In the genomic region with DNA sequence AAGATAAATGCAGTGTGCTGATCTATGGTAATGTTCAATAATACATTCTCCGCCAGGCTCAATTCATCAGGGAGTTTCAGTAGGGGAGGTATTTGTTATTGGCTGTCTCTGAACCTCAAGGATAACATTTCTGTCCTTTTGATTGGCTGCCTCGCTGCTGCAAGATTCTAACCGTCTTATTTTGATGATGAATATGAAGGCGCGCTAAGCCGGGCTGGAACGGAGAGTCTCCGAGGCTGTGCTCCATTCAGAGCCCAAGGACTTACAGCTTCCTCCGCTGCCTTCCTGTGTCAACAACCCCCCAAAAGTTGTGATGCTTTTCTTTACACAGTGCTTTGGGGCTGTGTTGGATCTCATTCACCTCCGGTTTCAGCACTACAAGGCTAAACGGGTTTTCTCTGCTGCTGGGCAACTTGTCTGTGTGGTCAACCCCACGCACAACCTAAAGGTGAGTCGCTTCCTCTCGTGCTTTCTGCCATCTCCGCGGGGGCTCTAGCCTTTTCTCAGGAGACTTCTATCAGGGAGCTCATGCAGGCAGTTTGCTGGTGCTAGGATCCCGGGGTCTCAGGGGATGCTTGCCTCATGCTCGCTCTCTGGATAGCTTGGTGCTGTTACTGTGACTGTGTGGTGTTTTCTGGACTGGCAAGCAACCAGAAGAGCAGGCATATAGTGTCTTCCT, we compare ENCODE assay signal across 8 mouse cellular contexts. TPM values are rescaled to one million over a fixed set of nuclear protein-coding genes. Genes with fewer than 3 reads are reported as not detected.
A peak's percentile ranks its signal among the peaks of the same experiment; 100 is the strongest.
DNase-seq lines count a peak whose midpoint lies in the region; ATAC-seq and TF ChIP-seq lines count a peak whose summit lies in the region.

A gene (plus strand): TSS at position 240 of the 679 bp plus-strand sequence.

- ATAC-seq in embryonic facial prominence, embryonic 12.5 days (ENCODE audit: insufficient number of reproducible peaks, insufficient read depth, low FRiP score, low TSS enrichment): no peak
- peak; percentile 52 for ATAC-seq in hindbrain, postnatal 0 days
- no peak for ATAC-seq in liver, embryonic 13.5 days (ENCODE audit: low read depth)

- TF ChIP-seq CTCF in heart, adult 2 months (IDR thresholded peaks at IDR 0.05): no peak
- no peak for TF ChIP-seq CTCF in CH12.LX (conservative IDR thresholded peaks at IDR 0.05 in 1 of 2, IDR thresholded peaks at IDR 0.05 in 1 of 2; ENCODE audit: low read depth in 2 of 2, low read length in 2 of 2)
- TF ChIP-seq CTCF in hindbrain, postnatal 0 days (IDR thresholded peaks at IDR 0.05; ENCODE audit: low read depth): no peak

- in situ Hi-C loops in CH12.LX (cut with MboI; ENCODE audit: low pct_ligation_motif_present, low pct_unique_long_range_greater_than_20kb, low sequenced_read_pairs): no loop called here

- DNase-seq in heart, adult 2 months: no peak
- DNase-seq in heart, postnatal 25 days (ENCODE audit: low spot score): no peak
- no peak for DNase-seq in CH12.LX (ENCODE audit: extremely low read depth)
- peak; percentile 79 for DNase-seq in hindbrain, postnatal 0 days (ENCODE audit: low spot score)
- DNase-seq in liver, embryonic 13.5 days: no peak
- peak; percentile 69 to 74 for DNase-seq in right cerebral cortex, adult 2 months (ENCODE audit: low spot score in 2 of 2)
- no peak for DNase-seq in gastrocnemius, postnatal 14 days

- H3K4me2 ChIP-seq in CH12.LX (ENCODE audit: insufficient read depth, low read depth, poor library complexity, severe bottlenecking): peak within 1 kb of the TSS; percentile 58
- peak within 1 kb of the TSS; percentile 68 for H3K4me2 ChIP-seq in embryonic facial prominence, embryonic 12.5 days (replicated peaks)
- peak within 1 kb of the TSS; percentile 87 for H3K4me2 ChIP-seq in hindbrain, postnatal 0 days (ENCODE audit: low read depth, low read length)
- peak within 1 kb of the TSS; percentile 49 for H3K4me2 ChIP-seq in liver, embryonic 13.5 days

- 18% methylated on average over 18 of the region's 18 CpGs for WGBS in heart, adult 2 months
- 13% methylated on average over 18 of the region's 18 CpGs for WGBS in embryonic facial prominence, embryonic 12.5 days
- 5% methylated on average over 18 of the region's 18 CpGs for WGBS in hindbrain, postnatal 0 days
- WGBS in liver, embryonic 13.5 days (ENCODE audit: insufficient replicate concordance): 23% methylated on average over 18 of the region's 18 CpGs

- H3K36me3 ChIP-seq in heart, adult 2 months (ENCODE audit: control insufficient read depth, insufficient read depth, low read length): no peaks in the 10 kb centered on the region
- H3K36me3 ChIP-seq in CH12.LX (replicated peaks in 1 of 2; ENCODE audit: control insufficient read depth in 1 of 2, insufficient read depth in 1 of 2, low read length in 1 of 2): no peaks in the 10 kb centered on the region
- H3K36me3 ChIP-seq in embryonic facial prominence, embryonic 12.5 days: no peaks in the 10 kb centered on the region
- no peaks in the 10 kb centered on the region for H3K36me3 ChIP-seq in hindbrain, postnatal 0 days (ENCODE audit: insufficient read depth, low read length)
- H3K36me3 ChIP-seq in liver, embryonic 13.5 days: no peaks in the 10 kb centered on the region

- 0 out of 2 replicates have a peak, but pooled peaks cover 2% of the 10 kb centered on the region for H3K27me3 ChIP-seq in heart, adult 2 months (ENCODE audit: control insufficient read depth, insufficient read depth, low read length)
- H3K27me3 ChIP-seq in CH12.LX (replicated peaks): peaks cover 5% of the 10 kb centered on the region
- peaks cover 12% of the 10 kb centered on the region for H3K27me3 ChIP-seq in embryonic facial prominence, embryonic 12.5 days
- H3K27me3 ChIP-seq in hindbrain, postnatal 0 days (ENCODE audit: insufficient read depth, low read length): no peaks in the 10 kb centered on the region
- H3K27me3 ChIP-seq in liver, embryonic 13.5 days: peaks cover 29% of the 10 kb centered on the region

- H3K9me3 ChIP-seq in CH12.LX (replicated peaks; ENCODE audit: low read length): no peaks in the 10 kb centered on the region
- no peaks in the 10 kb centered on the region for H3K9me3 ChIP-seq in embryonic facial prominence, embryonic 12.5 days
- H3K9me3 ChIP-seq in hindbrain, postnatal 0 days (ENCODE audit: low read length): no peaks in the 10 kb centered on the region
- H3K9me3 ChIP-seq in liver, embryonic 13.5 days (replicated peaks): no peaks in the 10 kb centered on the region

- H3K79me2 ChIP-seq in heart, adult 2 months (replicated peaks; ENCODE audit: control insufficient read depth, insufficient read depth, low read length): no peaks in the 10 kb centered on the region
- H3K79me2 ChIP-seq in CH12.LX (replicated peaks; ENCODE audit: control insufficient read depth, extremely low read depth, insufficient read depth, poor library complexity, severe bottlenecking): no peaks in the 10 kb centered on the region

- H3K27ac ChIP-seq in heart, adult 2 months: no peak within 1 kb of the TSS
- no peak within 1 kb of the TSS for H3K27ac ChIP-seq in CH12.LX (ENCODE audit: insufficient read depth, low read depth)
- no peak within 1 kb of the TSS for H3K27ac ChIP-seq in embryonic facial prominence, embryonic 12.5 days
- peak within 1 kb of the TSS; percentile 76 for H3K27ac ChIP-seq in hindbrain, postnatal 0 days
- no peak within 1 kb of the TSS for H3K27ac ChIP-seq in liver, embryonic 13.5 days

- no peak within 1 kb of the TSS for H3K9ac ChIP-seq in heart, adult 2 months (ENCODE audit: low read depth, low read length)
- no peak within 1 kb of the TSS for H3K9ac ChIP-seq in CH12.LX (ENCODE audit: insufficient read depth, low read depth)
- H3K9ac ChIP-seq in embryonic facial prominence, embryonic 12.5 days: no peak within 1 kb of the TSS
- peak within 1 kb of the TSS; percentile 72 for H3K9ac ChIP-seq in hindbrain, postnatal 0 days (replicated peaks; ENCODE audit: low read length)
- no peak within 1 kb of the TSS for H3K9ac ChIP-seq in liver, embryonic 13.5 days

- no peak for TF ChIP-seq POLR2A in heart, adult 2 months (IDR thresholded peaks at IDR 0.05; ENCODE audit: insufficient read depth, low read depth, low read length)
- no peak for TF ChIP-seq POLR2A in CH12.LX (IDR thresholded peaks at IDR 0.05; ENCODE audit: low read depth, low read length)

- peak within 1 kb of the TSS; percentile 14; the same call in 1 of the 2 replicates for H3K4me3 ChIP-seq in heart, adult 2 months
- peak within 1 kb of the TSS in 1 of 3 experiments; percentile 56 for H3K4me3 ChIP-seq in CH12.LX (replicated peaks in 1 of 3; ENCODE audit: low read depth in 2 of 3, low read length in 2 of 3, poor library complexity in 1 of 3)
- peak within 1 kb of the TSS; percentile 35 for H3K4me3 ChIP-seq in embryonic facial prominence, embryonic 12.5 days
- H3K4me3 ChIP-seq in hindbrain, postnatal 0 days (ENCODE audit: low read length): peak within 1 kb of the TSS; percentile 50
- peak within 1 kb of the TSS; percentile 23; the same call in 1 of the 2 replicates for H3K4me3 ChIP-seq in liver, embryonic 13.5 days (replicated peaks)

- dilution Hi-C loops in CH12.LX (cut with MboI; ENCODE audit: extremely low pct_ligation_motif_present, extremely low pct_unique_long_range_greater_than_20kb, low sequenced_read_pairs): no loop called here

- TF ChIP-seq RAD21 in CH12.LX (IDR thresholded peaks at IDR 0.05; ENCODE audit: low read depth, low read length): no peak

- no peak for TF ChIP-seq EP300 in heart, adult 2 months (IDR thresholded peaks at IDR 0.05; ENCODE audit: insufficient read depth, low read depth, low read length)
- TF ChIP-seq EP300 in CH12.LX (IDR thresholded peaks at IDR 0.05; ENCODE audit: low read length): no peak

- intact Hi-C loops in heart, adult 2 months (cut with DNase I): no loop called here
- intact Hi-C loops in heart, postnatal 25 days (cut with DNase I): no loop called here
- intact Hi-C loops in gastrocnemius, postnatal 14 days (cut with DNase I; ENCODE audit: low total_unique reads): no loop called here

- no peaks in the 10 kb centered on the region; the same call in 1 of the 2 replicates for H3K4me1 ChIP-seq in heart, adult 2 months (ENCODE audit: control insufficient read depth, insufficient read depth, low read length)
- peaks cover 2 to 18% of the 10 kb centered on the region in 2 experiments; a peak in 3 of 4 replicates for H3K4me1 ChIP-seq in CH12.LX (ENCODE audit: control insufficient read depth in 1 of 2, insufficient read depth in 2 of 2)
- H3K4me1 ChIP-seq in embryonic facial prominence, embryonic 12.5 days: peaks cover 23% of the 10 kb centered on the region
- H3K4me1 ChIP-seq in hindbrain, postnatal 0 days (ENCODE audit: insufficient read depth, low read length): peaks cover 26% of the 10 kb centered on the region
- H3K4me1 ChIP-seq in liver, embryonic 13.5 days (replicated peaks): 0 out of 2 replicates have a peak, but pooled peaks cover 3% of the 10 kb centered on the region

TF ChIP-seq in CH12.LX, 34 proteins besides CTCF, POLR2A, EP300 and RAD21:
- TF ChIP-seq ETS1 (conservative IDR thresholded peaks at IDR 0.05; ENCODE audit: low read depth, low read length): no peak
- TF ChIP-seq USF1 (IDR thresholded peaks at IDR 0.05; ENCODE audit: low read depth, low read length): no peak
- TF ChIP-seq BHLHE40 (IDR thresholded peaks at IDR 0.05; ENCODE audit: low read depth, low read length): no peak
- TF ChIP-seq MXI1 (IDR thresholded peaks at IDR 0.05; ENCODE audit: low read depth, low read length): no peak

RNA-seq across cellular contexts. Expression of the gene that starts here (rescaled TPM):
- total RNA-seq in heart, adult 2 months (2021): not detected
- 0.02 TPM in 1 of 2 replicates, not detected in the other for polyA plus RNA-seq in heart, adult 2 months (2012; rRNA removed)
- not detected for total RNA-seq in heart, postnatal 25 days (2021)
- total RNA-seq in CH12.LX (2012; rRNA removed) (not detected in 2 replicates), CH12.LX (2014; rRNA removed) (not detected in 2 replicates)
- polyA plus RNA-seq in CH12.LX (2012; ENCODE audit: insufficient read length, low read depth): not detected in 2 replicates
- 0.11 and 0.12 TPM in 2 replicates for polyA plus RNA-seq in embryonic facial prominence, embryonic 12.5 days (2016; fragmentation: Nextera tagmentation; extraction: Ambion mirVana)
- total RNA-seq in hindbrain, postnatal 0 days (2014; rRNA removed): 8.2 and 11.1 TPM in 2 replicates
- 2.5 and 3.1 TPM in 2 replicates for polyA plus RNA-seq in hindbrain, postnatal 0 days (2015; fragmentation: Nextera tagmentation; extraction: Ambion mirVana)
- polyA plus RNA-seq in liver, embryonic 13.5 days (2015; fragmentation: Nextera tagmentation; extraction: Ambion mirVana): 0.06 and 0.08 TPM in 2 replicates
- under 1 TPM; 0.16 to 0.43 TPM for total RNA-seq in gastrocnemius, postnatal 14 days (2021)

Comparison
In these comparisons a context has a peak if more than half of its experiments do, and no peak if none do; other contexts are left out.
1. DNase-seq: peak in hindbrain, postnatal 0 days (single experiment) and right cerebral cortex, adult 2 months (2 of 2); none in heart, adult 2 months (0 of 2), heart, postnatal 25 days (single experiment), CH12.LX (single experiment), liver, embryonic 13.5 days (single experiment) and gastrocnemius, postnatal 14 days (single experiment).
2. Peak in every context shown above with its lines, with median percentiles within 50 percentile points of each other: H3K4me2 ChIP-seq.